Mouse (Mus musculus): Measurements from ENCODE around the gene Alpl.

The Alpl gene

DNA sequence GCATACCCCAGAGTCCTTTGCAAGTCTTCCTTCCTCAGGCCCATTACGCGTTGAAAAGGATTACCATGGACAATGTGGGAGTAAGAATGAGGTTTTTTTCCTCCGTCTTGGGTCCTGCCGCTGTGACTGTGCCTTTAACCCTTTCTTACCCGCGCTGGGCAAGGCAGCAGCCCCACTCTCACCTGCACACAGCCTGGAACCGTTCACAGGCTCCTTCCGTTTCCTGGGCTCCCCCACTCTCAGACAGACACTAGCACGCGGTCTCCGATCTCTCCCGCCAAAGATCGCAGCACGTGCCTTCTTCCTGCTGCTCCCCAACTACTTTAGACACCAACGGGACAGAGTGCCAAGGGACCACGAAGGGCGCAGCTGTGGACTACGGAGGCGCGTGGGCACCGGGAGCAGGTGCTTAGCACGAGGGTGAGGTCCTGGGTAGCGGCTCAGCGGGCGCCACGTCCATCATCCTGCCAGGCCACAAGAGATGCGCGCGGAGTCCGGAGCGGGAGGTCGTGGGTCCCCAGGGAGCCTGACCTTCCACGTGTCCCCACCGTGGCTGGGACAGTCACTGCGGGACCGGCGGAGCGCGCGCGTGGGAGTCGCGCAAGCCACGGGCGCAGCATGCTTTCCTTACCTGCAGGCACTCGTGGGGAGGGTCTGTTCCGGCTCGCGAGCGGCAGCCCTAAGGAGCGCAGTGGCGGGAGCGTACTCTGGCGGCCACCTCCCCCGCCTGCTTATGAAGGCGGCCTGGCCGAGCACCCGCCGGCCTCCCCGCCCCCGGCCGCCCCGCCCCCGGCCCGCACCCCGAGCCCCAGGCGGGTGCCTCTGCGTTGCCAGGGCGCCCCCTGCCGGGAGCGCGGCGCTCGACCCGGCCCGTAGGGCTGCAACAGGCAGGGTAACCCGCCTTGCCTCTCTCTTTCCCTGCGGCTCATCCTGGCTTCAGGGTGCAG lies at the start of gene Alpl:
Alpl (minus strand) TSS at position 774 of the 947 bp plus-strand sequence.
- peak; percentile 76 for DNase-seq

GRCm38 (mm10) chr4:137844656-137845055 lies 48.5 kb upstream of the Alpl start:
- DNase-seq, result peak; percentile 80

- no peak for DNase-seq
Measured at GRCm38 (mm10) chr4:137839452-137839851, 43.3 kb upstream of the Alpl start.

GRCm38 (mm10) chr4:137838791-137839190 lies 42.6 kb upstream of the Alpl start:
- no peak for DNase-seq

GRCm38 (mm10) chr4:137837792-137838191 lies 41.6 kb upstream of the Alpl start:
- DNase-seq, result no peak

DNA sequence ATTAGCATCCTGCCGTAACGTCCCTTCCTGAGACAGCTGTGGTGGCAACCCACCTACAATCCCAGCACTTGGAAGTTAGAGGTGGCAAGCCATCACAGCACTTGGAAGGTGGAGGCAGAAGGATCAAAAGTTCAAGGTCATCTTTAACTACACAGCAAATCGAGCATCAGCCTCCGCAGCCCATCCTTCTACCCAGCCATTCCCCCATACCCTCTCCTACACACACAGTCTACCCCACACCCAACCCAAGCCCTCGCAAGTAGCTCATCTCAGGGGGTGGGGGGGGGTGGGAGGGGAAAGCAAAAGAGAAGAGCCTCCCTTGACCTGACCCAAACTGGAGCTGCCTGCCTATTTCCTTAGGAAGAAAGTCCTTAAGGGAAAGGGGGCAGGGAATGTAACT lies 40.6 kb upstream of the Alpl start:
- DNase-seq, result no peak

DNA sequence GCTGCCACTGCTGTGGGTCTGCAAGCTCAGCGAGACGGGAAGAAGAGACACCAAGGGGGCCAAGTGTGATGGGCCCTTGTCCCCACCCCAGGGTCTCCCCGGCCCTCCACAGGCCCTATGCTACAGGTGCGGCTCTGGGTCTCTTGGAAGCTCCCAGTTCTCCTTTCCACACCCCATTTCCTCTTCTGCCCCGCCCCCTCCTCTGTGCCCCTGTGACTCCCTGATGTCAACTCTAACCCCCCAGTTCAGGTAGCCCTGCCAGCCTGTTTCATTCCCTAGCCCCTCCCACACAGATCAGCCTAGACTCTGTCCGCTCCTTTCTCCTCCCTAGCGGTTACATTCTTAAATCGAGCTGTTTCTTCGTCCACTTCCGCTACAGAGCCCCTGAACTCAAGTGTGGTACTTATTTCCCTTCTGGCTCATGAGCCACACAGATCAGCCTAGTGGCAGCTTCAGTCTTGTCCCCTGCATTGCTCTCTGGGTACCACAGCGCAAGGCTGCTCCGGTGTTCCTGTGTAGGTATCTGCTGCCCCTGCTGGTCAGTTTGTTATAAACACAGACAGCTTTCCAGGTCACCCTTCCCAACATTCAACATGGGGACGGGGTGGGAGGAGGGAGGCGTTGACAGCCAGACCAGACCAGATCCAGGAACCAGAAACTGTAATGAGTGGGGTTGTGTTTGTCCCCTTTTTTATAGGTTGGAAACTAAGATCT lies 39.6 kb upstream of the Alpl start:
- DNase-seq, result peak; percentile 95

- DNase-seq, result no peak
Measured at GRCm38 (mm10) chr4:137831598-137831997, 35.4 kb upstream of the Alpl start.

DNA sequence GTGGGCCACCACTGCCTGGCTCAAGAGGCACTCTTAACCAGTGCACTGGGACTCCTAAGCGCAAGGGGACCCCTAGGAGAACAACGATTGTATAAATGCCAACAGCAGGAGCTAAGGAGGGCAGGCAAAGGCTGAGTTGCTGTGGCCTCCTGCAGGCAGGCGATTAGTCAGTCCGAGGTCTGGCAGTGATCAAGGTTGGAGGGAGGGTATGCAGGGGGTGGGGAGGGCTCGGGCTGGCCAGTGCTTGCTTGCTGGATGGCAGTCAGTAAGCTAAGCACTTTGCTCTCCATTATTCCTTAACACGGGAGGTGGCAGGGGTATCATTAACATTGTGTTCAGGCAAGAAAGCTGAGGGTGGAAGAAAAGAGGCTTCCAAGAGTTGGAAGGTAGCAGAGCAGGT lies 34.2 kb upstream of the Alpl start:
- no peak for DNase-seq

GRCm38 (mm10) chr4:137824881-137825280 lies 28.7 kb upstream of the Alpl start:
- DNase-seq, result no peak

DNA sequence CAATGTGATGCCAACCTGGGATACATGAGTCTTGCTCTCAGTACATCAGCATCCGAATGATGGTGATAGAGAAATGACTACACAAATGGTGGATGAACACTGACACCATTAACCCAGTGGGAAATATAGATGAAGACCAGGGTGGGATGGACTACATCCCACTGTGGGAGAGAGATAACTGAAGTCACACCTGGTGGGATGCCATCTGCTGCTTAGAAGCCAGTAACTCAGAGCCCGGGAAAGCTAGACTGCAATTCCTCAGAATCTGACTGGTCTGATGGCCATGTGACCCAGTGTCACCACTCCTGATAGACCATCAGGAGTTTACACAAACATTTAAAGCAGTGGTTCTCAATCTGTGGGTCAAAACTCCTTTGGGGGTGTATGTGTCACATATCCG lies 27.4 kb upstream of the Alpl start:
- DNase-seq, result no peak

DNA sequence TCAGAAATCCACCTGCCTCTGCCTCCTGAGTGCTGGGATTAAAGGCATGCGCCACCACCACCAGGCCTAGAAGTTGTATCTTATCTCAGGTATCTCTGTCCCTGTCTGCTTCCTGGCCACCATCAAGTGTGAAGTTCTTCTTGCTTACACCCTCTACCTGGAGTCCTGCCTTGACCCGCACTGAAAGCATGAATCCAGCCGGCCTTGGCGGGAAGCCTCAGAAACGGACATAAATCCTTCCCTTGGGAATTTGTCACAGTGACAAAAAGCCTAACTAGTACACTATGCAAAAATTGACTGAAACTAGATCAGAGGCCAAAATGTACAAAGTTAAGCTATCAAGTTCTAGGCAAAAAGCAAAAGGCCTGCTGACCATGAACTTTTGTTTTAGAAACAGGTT lies 26.4 kb upstream of the Alpl start:
- DNase-seq, result no peak

- no peak for DNase-seq
Measured at GRCm38 (mm10) chr4:137820721-137821120, 24.5 kb upstream of the Alpl start.

DNA sequence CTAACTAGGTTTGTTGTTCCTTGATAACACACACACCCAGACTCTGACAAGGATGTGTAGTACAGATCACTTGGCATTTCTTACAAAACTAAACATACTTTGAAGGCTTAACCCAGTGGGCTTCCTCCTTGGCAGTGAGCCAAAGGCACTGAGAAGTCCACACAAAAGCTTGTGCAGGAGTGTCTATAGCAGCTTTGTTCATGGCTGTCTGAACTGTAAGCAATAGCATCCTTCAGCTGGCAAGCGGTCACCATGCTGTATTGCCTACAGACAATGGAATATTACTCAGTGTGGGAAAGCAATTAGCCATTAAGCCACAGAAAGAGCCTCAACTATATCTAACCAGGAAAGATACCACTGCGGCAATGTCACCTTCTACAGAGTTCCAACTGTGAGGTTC lies 23.3 kb upstream of the Alpl start:
- peak; percentile 70 for DNase-seq

DNA sequence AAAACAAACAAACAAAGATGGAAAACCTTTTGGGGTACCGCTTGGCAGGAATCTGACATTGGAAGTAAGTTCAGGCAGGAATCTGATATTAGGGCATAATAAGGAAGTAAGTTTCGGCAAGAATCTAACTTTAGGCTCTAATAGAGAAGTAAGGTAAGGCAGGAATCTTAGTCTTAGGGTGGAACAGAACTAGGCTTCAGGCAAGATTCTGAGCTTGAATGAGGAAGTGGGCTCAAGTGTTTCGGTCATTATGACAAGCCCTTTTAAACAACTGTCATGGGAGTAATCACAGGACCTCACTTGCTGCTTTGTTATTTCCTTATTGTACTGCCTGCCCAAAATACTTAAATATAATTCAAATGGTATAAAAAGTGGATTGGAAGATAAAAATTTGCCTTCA lies 22.2 kb upstream of the Alpl start:
- DNase-seq, result no peak

DNA sequence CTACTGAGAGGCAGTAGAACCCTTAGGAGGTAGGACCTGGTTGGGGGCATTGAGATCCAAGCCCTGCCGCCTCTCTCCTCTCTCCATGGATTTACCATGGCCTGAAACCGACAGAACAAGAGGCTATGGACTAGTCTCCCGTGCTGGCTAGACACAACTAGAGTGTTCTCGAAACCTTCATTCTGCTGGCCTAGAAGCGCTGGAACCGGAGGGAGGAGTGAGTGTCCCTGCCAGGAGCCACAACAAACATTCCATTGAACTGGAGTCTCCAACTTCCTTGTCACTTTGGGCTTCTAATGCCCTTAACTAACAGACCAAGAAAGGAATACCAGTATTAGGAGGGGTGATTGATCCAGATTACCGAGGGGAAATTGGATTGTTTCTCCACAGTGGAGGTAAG lies 20.0 kb upstream of the Alpl start:
- DNase-seq, result no peak

DNA sequence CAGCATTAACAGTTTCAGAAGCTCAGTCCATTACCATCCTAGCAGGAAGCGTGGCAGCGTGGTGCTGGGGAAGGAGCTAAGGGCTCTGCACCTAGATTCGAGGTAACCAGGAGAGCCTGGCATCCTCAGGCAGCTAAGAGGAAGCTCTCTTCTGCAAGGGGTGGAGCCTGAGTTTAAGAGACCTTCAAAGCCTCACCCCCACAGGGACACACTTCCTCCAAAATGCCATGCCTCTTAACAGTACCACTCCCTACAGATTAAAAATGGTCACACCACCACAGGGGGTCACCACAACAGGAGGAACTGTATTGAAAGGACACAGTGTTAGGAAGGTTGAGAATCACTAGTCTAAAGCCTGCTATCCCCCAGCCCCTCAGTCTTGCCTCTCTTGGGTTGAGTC lies 19.3 kb upstream of the Alpl start:
- no peak for DNase-seq

GRCm38 (mm10) chr4:137814140-137814539 lies 18.0 kb upstream of the Alpl start:
- DNase-seq, result no peak

- peak; percentile 24 for DNase-seq
Measured at GRCm38 (mm10) chr4:137812946-137813708, 16.9 kb upstream of the Alpl start.

GRCm38 (mm10) chr4:137809999-137810398 lies 13.8 kb upstream of the Alpl start:
- no peak for DNase-seq

- no peak for DNase-seq
Measured at GRCm38 (mm10) chr4:137807301-137807851, 11.2 kb upstream of the Alpl start.

GRCm38 (mm10) chr4:137801196-137801595 lies 5.0 kb upstream of the Alpl start:
- no peak for DNase-seq

DNA sequence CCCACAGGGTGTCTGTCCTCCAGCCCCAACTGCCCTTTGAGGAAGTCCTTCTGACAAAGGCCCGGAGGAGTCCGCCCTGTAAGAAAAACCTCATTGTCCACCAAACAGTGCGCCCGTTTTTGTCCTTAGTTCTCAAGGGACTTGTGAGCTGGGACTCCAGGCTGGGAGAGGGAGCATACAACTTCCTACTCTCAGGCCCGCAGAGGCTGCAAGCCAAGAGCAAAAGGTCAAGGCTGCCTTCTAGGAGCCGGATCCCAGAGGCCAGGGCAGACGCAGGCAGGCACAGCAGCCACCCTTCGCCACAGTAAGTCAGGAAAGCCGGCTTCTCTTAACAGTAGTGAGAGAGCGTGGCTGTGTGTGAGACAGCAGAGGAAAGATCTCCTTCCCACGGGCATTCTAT lies 4.1 kb upstream of the Alpl start:
- DNase-seq, result no peak
